Mouse (Mus musculus) A20 (cell line): ENCODE measurements around the gene Fgd3.

Experiments used
- DNase-seq: peaks from one replicate; pipeline ENCODE4 v3.0.0-alpha.2; 2011; ENCODE audit warnings: low read depth, low spot score

Fgd3 gene

DNA sequence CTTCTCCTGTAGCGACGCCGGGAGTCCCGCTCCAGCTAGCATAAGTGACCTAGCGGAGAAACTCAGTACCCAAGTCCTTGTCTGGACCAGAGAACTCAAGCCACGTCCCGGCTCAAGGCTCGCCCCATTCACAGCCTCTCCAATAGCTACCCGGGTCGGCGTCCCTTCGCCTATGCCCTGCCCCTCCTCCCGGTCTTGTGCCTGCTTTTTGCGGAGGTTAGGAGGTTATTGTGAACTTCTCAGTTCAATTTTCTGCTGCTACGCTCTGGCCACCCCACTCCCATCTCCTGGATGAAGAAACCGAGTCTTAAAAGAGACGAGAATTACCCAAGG lies 103.9 kb downstream of the Fgd3 start:
- DNase-seq: no peak

DNA sequence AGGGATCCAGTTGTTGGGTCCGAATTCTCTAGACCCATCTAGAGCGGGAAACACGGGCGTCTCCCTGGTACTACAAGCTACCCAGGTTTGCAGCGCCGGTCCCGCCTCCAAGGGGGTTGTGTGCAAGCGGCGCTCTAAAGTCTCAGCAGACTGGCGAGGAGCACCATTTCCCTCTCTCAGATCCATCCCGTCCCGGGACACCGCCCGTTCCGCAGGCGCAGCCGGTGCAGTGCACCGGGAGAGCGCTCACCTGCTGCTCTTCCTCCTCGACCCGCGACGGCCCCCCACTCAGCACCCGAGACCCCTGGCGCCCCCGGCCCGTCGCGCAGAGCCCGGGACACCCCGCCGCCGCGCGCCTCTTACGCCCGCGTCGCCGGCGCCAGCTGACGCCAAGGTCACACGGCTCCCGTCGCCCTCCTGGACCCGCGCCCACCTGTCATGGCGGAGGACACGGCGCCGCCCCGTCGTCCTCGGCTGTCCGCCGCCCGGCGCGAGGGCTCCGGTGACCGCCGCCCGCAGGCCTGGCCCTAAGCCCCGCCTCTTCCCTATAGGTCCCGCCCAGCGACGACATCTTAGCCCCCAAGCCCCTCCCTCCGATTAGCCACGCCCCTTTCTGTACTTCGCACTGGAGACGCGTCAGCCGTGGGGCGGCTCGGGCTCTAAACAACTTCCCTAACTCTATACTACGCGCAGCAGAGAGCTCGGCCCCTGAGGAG lies 104.4 kb downstream of the Fgd3 start, which contains the start of gene Card19:
Gene Card19 (minus strand): TSS at position 534 of the 716 bp plus-strand sequence.
- peak; percentile 95 for DNase-seq

DNA sequence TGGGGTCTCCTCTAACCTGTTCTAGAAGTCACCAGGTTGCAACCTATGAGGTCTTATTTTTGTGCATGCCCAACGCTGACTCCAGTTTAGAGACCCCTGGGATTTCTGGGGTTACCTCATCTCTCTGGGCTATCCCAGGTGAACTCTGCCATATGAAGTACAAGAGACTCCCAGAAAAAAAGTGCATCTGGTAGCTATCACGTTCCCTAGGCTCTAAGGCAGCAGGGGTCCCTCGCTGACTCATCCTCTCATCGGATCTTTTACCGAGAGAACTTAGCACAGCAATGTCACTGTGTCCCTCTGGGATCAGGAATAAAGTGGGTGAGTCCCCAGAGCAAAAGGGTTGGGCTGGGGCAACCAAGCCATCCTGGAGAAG lies 105.0 kb downstream of the Fgd3 start:
- no peak for DNase-seq

DNA sequence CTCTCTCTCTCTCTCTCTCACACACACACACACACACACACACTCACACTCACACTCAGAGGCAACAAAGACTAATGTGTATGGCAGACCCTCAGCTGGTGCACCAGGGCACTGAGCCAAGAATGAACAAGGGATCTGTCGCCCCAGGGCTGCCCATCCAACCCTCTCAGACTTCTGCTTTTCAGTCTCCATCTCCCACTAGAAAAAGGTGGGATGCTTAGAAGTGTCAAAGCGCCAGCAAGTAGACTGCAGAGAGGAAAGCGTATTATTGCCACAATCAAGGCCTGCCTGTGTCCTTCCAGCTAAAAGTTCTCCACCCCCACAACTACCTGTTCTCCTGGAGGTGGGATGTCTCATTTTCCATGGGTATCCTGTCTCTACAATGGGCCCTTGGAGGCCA lies 105.7 kb downstream of the Fgd3 start:
- peak; percentile 23 for DNase-seq

DNA sequence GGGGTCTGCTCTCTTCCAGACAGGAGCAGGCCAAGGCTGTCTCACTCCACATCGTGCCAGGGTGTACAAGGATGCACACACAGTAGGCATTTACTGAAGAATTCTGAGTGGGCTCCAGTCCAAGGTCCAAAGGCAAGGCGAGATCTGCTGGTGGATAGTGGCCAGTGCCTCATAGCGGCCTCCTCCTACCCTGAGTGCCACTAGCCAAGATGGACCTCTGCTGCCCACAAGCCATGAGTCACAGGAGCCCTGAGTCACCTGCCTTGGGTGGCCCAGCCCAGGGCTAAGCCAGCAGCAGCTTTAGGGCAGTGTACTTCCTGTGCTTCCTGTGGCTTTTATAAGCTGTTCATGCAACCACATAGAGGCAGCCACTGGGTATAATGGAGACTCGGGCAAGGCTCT lies 106.6 kb downstream of the Fgd3 start:
- no peak for DNase-seq

DNA sequence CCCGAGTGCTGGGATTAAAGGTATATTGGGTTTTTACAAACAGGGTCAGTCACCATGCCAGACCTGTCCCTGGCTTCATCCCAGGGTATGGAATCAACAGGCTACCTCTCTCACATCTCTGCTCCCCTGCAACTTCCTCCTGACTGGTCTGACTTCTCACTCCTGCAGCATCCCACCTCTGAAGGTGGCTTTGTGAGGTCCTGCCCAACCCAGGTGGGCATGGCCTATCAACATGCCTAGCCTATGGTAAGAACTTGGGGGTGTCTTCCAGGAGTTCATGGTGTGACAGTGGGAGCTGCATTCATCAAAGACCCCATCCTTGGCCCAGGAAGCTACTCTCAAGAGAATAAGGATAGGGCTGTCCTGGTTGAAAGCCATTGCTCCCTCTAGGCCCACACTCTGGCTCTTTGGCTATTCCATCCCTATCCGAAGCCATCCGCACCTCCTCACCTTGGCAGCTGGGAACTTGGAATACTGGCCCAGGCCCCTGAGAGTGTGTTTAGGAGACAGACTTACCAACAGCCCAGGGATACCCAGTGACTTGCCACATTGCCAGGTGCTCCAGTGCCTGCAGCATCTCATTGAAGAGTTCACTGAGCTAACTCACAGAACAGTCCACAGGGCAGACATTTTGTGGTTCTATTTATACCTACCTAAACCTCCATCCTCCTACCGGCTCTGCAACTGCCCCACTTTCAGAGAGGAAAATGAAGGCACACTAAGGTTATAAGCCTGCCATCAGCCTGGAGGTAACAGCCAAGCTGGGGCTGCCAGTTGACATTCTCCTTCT lies 107.2 kb downstream of the Fgd3 start:
- DNase-seq: no peak
